Mouse (Mus musculus) small intestine, adult 10 weeks (tissue): Measurements from ENCODE around the gene Axin2. TPM values are rescaled to one million over a fixed set of nuclear protein-coding genes. Genes with fewer than 3 reads are reported as not detected.

Source experiments
- polyA plus RNA-seq: library from polyadenylated mRNA; stranded (reverse); fragments of 350-450 nt; fragmentation: Illumina TruSeq; extraction: RNeasy Lipid Tissue Mini Kit (QIAGEN cat#74804); gene quantifications from one replicate; pipeline ENCODE4 v1.2.3, GENCODE M21; 2014; ENCODE audit warnings: low replicate concordance

Gene Axin2
- 8.1 TPM for polyA plus RNA-seq

DNA sequence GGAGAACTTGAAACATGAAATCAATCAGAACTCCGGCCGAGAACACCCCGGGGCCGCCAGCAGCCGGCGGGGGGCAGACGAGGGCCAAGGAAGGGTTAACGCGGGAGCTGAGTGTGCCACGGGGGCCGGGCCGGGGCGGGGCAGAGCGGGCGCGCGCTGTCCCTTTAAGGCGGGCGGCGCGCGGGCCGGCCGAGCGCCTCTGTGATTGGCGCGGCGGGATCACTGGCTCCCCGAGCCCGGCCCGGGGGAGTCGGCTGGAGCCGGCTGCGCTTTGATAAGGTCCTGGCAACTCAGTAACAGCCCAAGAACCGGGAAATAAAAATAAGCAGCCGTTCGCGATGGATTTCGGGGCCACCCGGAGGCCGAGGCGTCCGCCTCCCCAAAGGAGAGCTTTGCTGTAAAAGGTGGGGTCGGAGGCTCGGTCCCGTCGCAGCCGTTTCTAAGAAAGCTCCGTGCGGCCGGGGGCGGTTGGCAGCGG lies at the start of gene Axin2:
Axin2 (plus strand) TSS at position 192 of the 478 bp plus-strand sequence.

Other genes starting within 250 kb of the Axin2 start
- not detected for gene E030025P04Rik, start 224.0 kb downstream of the Axin2 start, polyA plus RNA-seq